Mouse (Mus musculus): Measurements from ENCODE around the gene Siva1. TPM values are rescaled to one million over a fixed set of nuclear protein-coding genes. Genes with fewer than 3 reads are reported as not detected.

The Siva1 gene
- polyA plus RNA-seq, 1 experiment from 2014 or later: 152 TPM

- no peaks in the 10 kb centered on the region for H3K36me3 ChIP-seq (ENCODE audit: control insufficient read depth, insufficient read depth, low read length)
- WGBS: 70% methylated on average over 3 of the region's 3 CpGs
- ATAC-seq (ENCODE audit: insufficient read depth, low FRiP score): no peak
- no peak overlapping the region for H3K4me3 ChIP-seq (replicated peaks; ENCODE audit: low read length)
- H3K9me3 ChIP-seq (replicated peaks; ENCODE audit: control insufficient read depth, low read length): no peaks in the 10 kb centered on the region
- no peak overlapping the region for H3K27ac ChIP-seq (ENCODE audit: low read length)
- no peak overlapping the region for H3K9ac ChIP-seq (ENCODE audit: low read length)
- H3K4me1 ChIP-seq (ENCODE audit: control insufficient read depth, insufficient read depth, low read length): peaks cover 21% of the 10 kb centered on the region
- H3K4me2 ChIP-seq (ENCODE audit: low read depth, low read length): no peak overlapping the region
- H3K27me3 ChIP-seq (ENCODE audit: control insufficient read depth, insufficient read depth, low read length): no peaks in the 10 kb centered on the region; the same call in 1 of the 2 replicates
Observed at GRCm38 (mm10) chr12:112696806-112697425, 52.4 kb downstream of the Siva1 start.

Small RNA genes within 50 kb of the gene (microRNA-seq; reads per million reads assigned to microRNA genes)
- 0.83 reads per million for gene Mir6939

Other genes with a start within 250 kb of the Siva1 start
- 0.19 and 0.22 TPM in 2 replicates for gene A530016L24Rik, start 155.2 kb upstream of the Siva1 start, polyA plus RNA-seq (2015; fragmentation: Nextera tagmentation; extraction: Ambion mirVana)
- 2.4 TPM in 2 replicates for gene Tmem179, start 127.9 kb upstream of the Siva1 start, polyA plus RNA-seq (2015; fragmentation: Nextera tagmentation; extraction: Ambion mirVana)
- gene Inf2, start 55.9 kb upstream of the Siva1 start, polyA plus RNA-seq (2015; fragmentation: Nextera tagmentation; extraction: Ambion mirVana): 2.9 and 3.9 TPM in 2 replicates
- gene Adssl1, start 24.6 kb upstream of the Siva1 start, polyA plus RNA-seq (2015; fragmentation: Nextera tagmentation; extraction: Ambion mirVana): 2.7 and 10.3 TPM in 2 replicates
- 50.7 and 52.8 TPM in 2 replicates for gene Akt1, start 30.2 kb downstream of the Siva1 start, polyA plus RNA-seq (2015; fragmentation: Nextera tagmentation; extraction: Ambion mirVana)
- 9.7 and 12.2 TPM in 2 replicates for gene Zbtb42, start 34.1 kb downstream of the Siva1 start, polyA plus RNA-seq (2015; fragmentation: Nextera tagmentation; extraction: Ambion mirVana)
- 19.8 and 21.9 TPM in 2 replicates for gene Cep170b, start 75.8 kb downstream of the Siva1 start, polyA plus RNA-seq (2015; fragmentation: Nextera tagmentation; extraction: Ambion mirVana)
- 13.7 and 17.1 TPM in 2 replicates for gene Pld4, start 116.0 kb downstream of the Siva1 start, polyA plus RNA-seq (2015; fragmentation: Nextera tagmentation; extraction: Ambion mirVana)
- gene Ahnak2, start 158.0 kb downstream of the Siva1 start, polyA plus RNA-seq (2015; fragmentation: Nextera tagmentation; extraction: Ambion mirVana): 4.9 and 5.4 TPM in 2 replicates
- 5.8 and 6.9 TPM in 2 replicates for gene Clba1, start 164.3 kb downstream of the Siva1 start, polyA plus RNA-seq (2015; fragmentation: Nextera tagmentation; extraction: Ambion mirVana)
- gene Cdca4, start 184.7 kb downstream of the Siva1 start, polyA plus RNA-seq (2015; fragmentation: Nextera tagmentation; extraction: Ambion mirVana): 87.7 and 87.9 TPM in 2 replicates
- gene Gpr132, start 223.5 kb downstream of the Siva1 start, polyA plus RNA-seq (2015; fragmentation: Nextera tagmentation; extraction: Ambion mirVana): 0.15 and 0.22 TPM in 2 replicates

Measured in stomach, embryonic 16.5 days (tissue).